Mouse (Mus musculus) mesoderm, embryonic 11.5 days (tissue): ENCODE results near the gene Gm9922.

Source experiments
- DNase-seq: peaks from one replicate; pipeline ENCODE4 v3.0.0-alpha.2; 2012; ENCODE audit warnings: low read depth, low spot score

Gene Gm9922

GRCm38 (mm10) chr14:101687696-101688095, 41.9 kb downstream of the Gm9922 start:
- no peak for DNase-seq
